In the genomic region with DNA sequence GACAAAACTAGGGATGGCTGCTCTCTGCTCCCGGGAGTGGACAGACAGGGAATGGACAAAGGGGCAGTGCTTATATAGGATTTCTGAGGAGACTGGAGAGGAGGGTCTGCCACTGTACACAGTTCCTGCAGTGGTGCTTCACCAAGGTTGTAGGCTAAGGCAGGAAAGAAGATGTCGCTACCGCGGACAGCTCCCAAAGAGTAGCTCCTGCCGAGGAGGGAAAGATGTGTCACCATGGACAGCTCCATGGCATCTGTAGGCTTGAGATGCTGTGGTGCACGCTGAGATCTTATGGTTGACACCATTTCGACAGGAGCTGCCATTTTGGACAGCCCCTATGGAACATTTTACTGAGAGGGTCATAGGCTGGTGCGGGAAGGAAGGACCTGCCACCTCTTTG, we compare ENCODE assay signal across 9 mouse cellular contexts. TPM values are rescaled to one million over a fixed set of nuclear protein-coding genes. Genes with fewer than 3 reads are reported as not detected.
A peak's percentile ranks its signal among the peaks of the same experiment; 100 is the strongest.
DNase-seq lines count a peak whose midpoint lies in the region; ATAC-seq and TF ChIP-seq lines count a peak whose summit lies in the region.
"Had no signal": no experiment of that assay in that cellular context is flagged by ENCODE, and none has a peak within 500 bp of the region (broad histone marks: within the 10 kb centered on the region; RNA-seq: fewer than 3 reads in every experiment).

No protein-coding gene starts in this region.

- no peak for TF ChIP-seq POLR2A in MEL (IDR thresholded peaks at IDR 0.05; ENCODE audit: control insufficient read depth in 1 of 2, insufficient read depth in 1 of 2, low read depth in 1 of 2, low read length in 2 of 2, poor library complexity in 1 of 2)

- peak; percentile 52 for DNase-seq in hindbrain, embryonic 10.5 days (ENCODE audit: low spot score)
- DNase-seq in MEL (ENCODE audit: low read depth, low spot score): peak; percentile 90
- peak; percentile 84 for DNase-seq in embryo, embryonic 11 days
- peak; percentile 8 to 19 for DNase-seq in monocyte, adult 2 months (ENCODE audit: low read depth in 1 of 2, low spot score in 2 of 2)
- no peak for DNase-seq in frontal cortex, postnatal 14 days (ENCODE audit: low spot score in 2 of 2)
- DNase-seq in layer of hippocampus, adult 11-12 months (ENCODE audit: low spot score): no peak

- no peaks in the 10 kb centered on the region for H3K9me3 ChIP-seq in hindbrain, embryonic 10.5 days
- no peaks in the 10 kb centered on the region for H3K9me3 ChIP-seq in hindbrain, embryonic 12.5 days (replicated peaks)
- no peaks in the 10 kb centered on the region for H3K9me3 ChIP-seq in MEL (replicated peaks; ENCODE audit: insufficient read depth, low read length)
- H3K9me3 ChIP-seq in kidney, embryonic 16.5 days (ENCODE audit: low read length): no peaks in the 10 kb centered on the region
- H3K9me3 ChIP-seq: stomach, embryonic 15.5 days had no signal

- H3K79me2 ChIP-seq in MEL (ENCODE audit: control insufficient read depth, insufficient read depth, low read length, poor library complexity): no peaks in the 10 kb centered on the region

- TF ChIP-seq RAD21 in MEL (IDR thresholded peaks at IDR 0.05; ENCODE audit: low read depth, low read length): no peak

- no peaks in the 10 kb centered on the region for H3K36me3 ChIP-seq in hindbrain, embryonic 10.5 days
- no peaks in the 10 kb centered on the region for H3K36me3 ChIP-seq in hindbrain, embryonic 12.5 days
- H3K36me3 ChIP-seq in MEL (ENCODE audit: control insufficient read depth in 1 of 2, insufficient read depth in 2 of 2, low read length in 2 of 2): no peaks in the 10 kb centered on the region
- H3K36me3 ChIP-seq in kidney, embryonic 16.5 days (ENCODE audit: insufficient read depth, low read length): no peaks in the 10 kb centered on the region
- H3K36me3 ChIP-seq: stomach, embryonic 15.5 days had no signal

- WGBS in hindbrain, embryonic 10.5 days: 33% methylated on average over 8 of the region's 8 CpGs
- WGBS in hindbrain, embryonic 12.5 days: 33% methylated on average over 8 of the region's 8 CpGs
- 27% methylated on average over 8 of the region's 8 CpGs for WGBS in kidney, embryonic 16.5 days

- no peaks in the 10 kb centered on the region for H3K27me3 ChIP-seq in hindbrain, embryonic 10.5 days (ENCODE audit: insufficient read depth, poor library complexity, severe bottlenecking)
- no peaks in the 10 kb centered on the region for H3K27me3 ChIP-seq in hindbrain, embryonic 12.5 days
- no peaks in the 10 kb centered on the region for H3K27me3 ChIP-seq in MEL (ENCODE audit: control insufficient read depth in 1 of 2, insufficient read depth in 2 of 2, low read length in 2 of 2)
- no peaks in the 10 kb centered on the region for H3K27me3 ChIP-seq in kidney, embryonic 16.5 days (ENCODE audit: insufficient read depth, low read length)
- H3K27me3 ChIP-seq: stomach, embryonic 15.5 days had no signal

- ATAC-seq in hindbrain, embryonic 12.5 days (ENCODE audit: low FRiP score): no peak
- ATAC-seq in kidney, embryonic 16.5 days (ENCODE audit: low FRiP score, low TSS enrichment): peak; percentile 57; the same call in 1 of the 2 replicates

- TF ChIP-seq EP300 in MEL (IDR thresholded peaks at IDR 0.05; ENCODE audit: low read depth in 1 of 2, low read length in 2 of 2): no peak

- H3K4me1 ChIP-seq in hindbrain, embryonic 10.5 days (replicated peaks): no peaks in the 10 kb centered on the region
- H3K4me1 ChIP-seq in hindbrain, embryonic 12.5 days: no peaks in the 10 kb centered on the region
- H3K4me1 ChIP-seq in MEL (ENCODE audit: control insufficient read depth in 1 of 2, insufficient read depth in 2 of 2, low read length in 2 of 2): no peaks in the 10 kb centered on the region
- H3K4me1 ChIP-seq in kidney, embryonic 16.5 days (ENCODE audit: insufficient read depth, low read length): no peaks in the 10 kb centered on the region
- H3K4me1 ChIP-seq: stomach, embryonic 15.5 days had no signal

- no peak overlapping the region for H3K27ac ChIP-seq in hindbrain, embryonic 10.5 days
- H3K27ac ChIP-seq in hindbrain, embryonic 12.5 days: no peak overlapping the region
- no peak overlapping the region for H3K27ac ChIP-seq in MEL (ENCODE audit: control insufficient read depth, low read depth, low read length)
- H3K27ac ChIP-seq in kidney, embryonic 16.5 days (ENCODE audit: low read length): no peak overlapping the region
- H3K27ac ChIP-seq: stomach, embryonic 15.5 days had no signal

- H3K9ac ChIP-seq in hindbrain, embryonic 12.5 days: no peak overlapping the region
- H3K9ac ChIP-seq in MEL (ENCODE audit: control insufficient read depth, low read depth, low read length, poor library complexity, severe bottlenecking): no peak overlapping the region
- no peak overlapping the region for H3K9ac ChIP-seq in kidney, embryonic 16.5 days (replicated peaks; ENCODE audit: low read length)
- H3K9ac ChIP-seq: stomach, embryonic 15.5 days had no signal

- no peak for TF ChIP-seq CTCF in MEL (IDR thresholded peaks at IDR 0.05 in 2 of 3, conservative IDR thresholded peaks at IDR 0.05 in 1 of 3; ENCODE audit: control insufficient read depth in 1 of 3, insufficient read depth in 1 of 3, low read depth in 2 of 3, low read length in 3 of 3, poor library complexity in 1 of 3, severe bottlenecking in 1 of 3)

- H3K4me3 ChIP-seq in hindbrain, embryonic 10.5 days: no peak overlapping the region
- no peak overlapping the region for H3K4me3 ChIP-seq in hindbrain, embryonic 12.5 days
- no peak overlapping the region for H3K4me3 ChIP-seq in MEL (ENCODE audit: control insufficient read depth in 1 of 2, insufficient read depth in 1 of 2, low read depth in 2 of 2, low read length in 2 of 2)
- no peak overlapping the region for H3K4me3 ChIP-seq in kidney, embryonic 16.5 days (ENCODE audit: low read length)
- H3K4me3 ChIP-seq: stomach, embryonic 15.5 days had no signal

- no peak overlapping the region for H3K4me2 ChIP-seq in hindbrain, embryonic 12.5 days (replicated peaks)
- no peak overlapping the region for H3K4me2 ChIP-seq in kidney, embryonic 16.5 days (replicated peaks; ENCODE audit: low read depth, low read length)
- H3K4me2 ChIP-seq: stomach, embryonic 15.5 days had no signal

TF ChIP-seq in MEL, 35 proteins besides CTCF, POLR2A, EP300 and RAD21:
- TF ChIP-seq SIN3A (IDR thresholded peaks at IDR 0.05; ENCODE audit: low read length) (peak; percentile 98), MAZ (IDR thresholded peaks at IDR 0.05; ENCODE audit: low read depth, low read length) (no peak), ZKSCAN1 (IDR thresholded peaks at IDR 0.05; ENCODE audit: low read depth, low read length) (no peak), GATA1 (IDR thresholded peaks at IDR 0.05; ENCODE audit: low read depth, low read length) (peak; percentile 34; the same call in 1 of the 2 replicates), MXI1 (IDR thresholded peaks at IDR 0.05; ENCODE audit: low read depth, low read length) (peak; percentile 91), BHLHE40 (IDR thresholded peaks at IDR 0.05; ENCODE audit: borderline replicate concordance, low read depth, low read length) (no peak), POLR2AphosphoS2 (IDR thresholded peaks at IDR 0.05; ENCODE audit: low read length) (no peak)
TF ChIP-seq in MEL: peak in this region for 3.

RNA-seq across cellular contexts. Expression of a gene that starts 8.6 kb away (rescaled TPM):
- polyA plus RNA-seq in hindbrain, embryonic 10.5 days (2016; fragmentation: Nextera tagmentation; extraction: Ambion mirVana): 0.16 and 0.26 TPM in 2 replicates
- polyA plus RNA-seq in hindbrain, embryonic 12.5 days (2016; fragmentation: Nextera tagmentation; extraction: Ambion mirVana): 0.18 and 0.34 TPM in 2 replicates
- 2.4 and 2.5 TPM in 2 replicates for total RNA-seq in MEL (2012; rRNA removed)
- 1 to 10 TPM in 1 of 2 experiments, not detected in 1; 4.0 TPM for polyA plus RNA-seq in MEL (2012; ENCODE audit: insufficient read depth in 1 of 2, insufficient read length in 2 of 2, low read depth in 1 of 2, low replicate concordance in 2 of 2, missing spikeins in 1 of 2)
- 0.37 and 0.64 TPM in 2 replicates for polyA plus RNA-seq in kidney, embryonic 16.5 days (2015; fragmentation: Nextera tagmentation; extraction: Ambion mirVana)

RNA-seq across cellular contexts. Expression of a gene that starts 35.6 kb away (rescaled TPM):
- 0.15 and 0.16 TPM in 2 replicates for polyA plus RNA-seq in hindbrain, embryonic 10.5 days (2016; fragmentation: Nextera tagmentation; extraction: Ambion mirVana)
- 0.10 and 0.15 TPM in 2 replicates for polyA plus RNA-seq in hindbrain, embryonic 12.5 days (2016; fragmentation: Nextera tagmentation; extraction: Ambion mirVana)
- total RNA-seq in MEL (2012; rRNA removed): under 0.01 and 0.07 TPM in 2 replicates
- polyA plus RNA-seq in MEL (2012; ENCODE audit: insufficient read depth in 1 of 2, insufficient read length in 2 of 2, low read depth in 1 of 2, low replicate concordance in 2 of 2, missing spikeins in 1 of 2): under 1 TPM in 1 of 2 experiments, not detected in 1; 0.29 TPM
- 0.68 and 0.70 TPM in 2 replicates for polyA plus RNA-seq in kidney, embryonic 16.5 days (2015; fragmentation: Nextera tagmentation; extraction: Ambion mirVana)

Comparison
In these comparisons a context has a peak if more than half of its experiments do, and no peak if none do; other contexts are left out.
1. DNase-seq: peak in hindbrain, embryonic 10.5 days (single experiment), MEL (single experiment), embryo, embryonic 11 days (single experiment) and monocyte, adult 2 months (2 of 2); none in frontal cortex, postnatal 14 days (0 of 2) and layer of hippocampus, adult 11-12 months (single experiment).